Mouse (Mus musculus): Measurements from ENCODE around the gene Oaz2. TPM values are rescaled to one million over a fixed set of nuclear protein-coding genes. Genes with fewer than 3 reads are reported as not detected.
"Not testable (repeated sequence)": the region's sequence is repeated elsewhere in the genome, so short reads cannot be mapped to it uniquely, and the experiment has no call there.

Gene Oaz2
- polyA plus RNA-seq, 1 experiment from 2014 or later = 422 TPM

GRCm38 (mm10) chr9:65677119-65677462, 9.3 kb downstream of the Oaz2 start:
- ATAC-seq (ENCODE audit: borderline replicate concordance, extremely low read depth, low FRiP score, low TSS enrichment) = no peak
- Histone ChIP-seq H3K27me3 (no peaks in the 10 kb centered on the region), H3K27ac (peak overlapping the region; percentile 59), H3K9me3 (no peaks in the 10 kb centered on the region), H3K9ac (peak overlapping the region; percentile 65), H3K36me3 (no peaks in the 10 kb centered on the region), H3K4me2 (peak overlapping the region; percentile 79), H3K4me1 (peaks cover 55% of the 10 kb centered on the region), H3K4me3 (peak overlapping the region; percentile 74)
- 3% methylated on average over 3 of the region's 3 CpGs for WGBS

DNA sequence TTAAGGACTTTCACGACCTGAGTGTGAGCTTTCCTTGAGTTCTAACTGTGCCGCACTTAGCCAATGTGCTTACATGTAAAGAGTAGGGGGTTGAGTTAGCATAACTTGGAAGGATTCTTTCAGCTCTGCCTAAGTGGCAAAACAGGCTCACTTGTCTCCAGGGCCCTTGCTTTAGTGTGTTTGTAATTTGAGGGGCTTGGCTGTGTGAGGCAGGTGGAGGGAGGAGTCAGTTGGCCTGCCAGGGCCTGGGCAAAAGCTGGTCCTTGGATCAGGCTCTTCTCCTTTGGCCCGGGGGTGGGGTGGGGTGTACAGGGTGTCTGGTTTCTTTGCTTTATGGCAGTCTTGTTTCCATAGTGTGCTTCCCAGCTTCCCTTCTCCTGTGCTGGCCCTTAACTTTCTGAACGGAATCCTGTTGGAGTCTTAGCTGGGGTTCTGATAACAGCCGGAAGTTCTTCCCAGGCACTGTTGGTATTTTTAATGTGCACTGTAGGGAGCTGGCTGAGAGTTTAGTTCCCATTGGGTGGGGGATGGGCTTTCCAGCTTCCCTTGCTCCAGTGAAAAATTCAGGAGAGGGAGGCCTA, 11.5 kb downstream of the Oaz2 start:
- 2% methylated on average over 5 of the region's 5 CpGs for WGBS

GRCm38 (mm10) chr9:65680938-65681633, 13.3 kb downstream of the Oaz2 start:
- H3K4me3 ChIP-seq = no peak overlapping the region
- no peak for ATAC-seq (ENCODE audit: borderline replicate concordance, extremely low read depth, low FRiP score, low TSS enrichment)
- no peaks in the 10 kb centered on the region for H3K9me3 ChIP-seq
- peaks cover 53% of the 10 kb centered on the region for H3K4me1 ChIP-seq
- H3K27ac ChIP-seq = peak overlapping the region; percentile 85
- H3K4me2 ChIP-seq = 0 out of 2 replicates have a peak overlapping the region, but pooled peaks have one; percentile 7
- 53% methylated on average over 4 of the region's 4 CpGs for WGBS
- no peak overlapping the region for H3K9ac ChIP-seq
- H3K27me3 ChIP-seq = no peaks in the 10 kb centered on the region
- peaks cover 7% of the 10 kb centered on the region; the same call in 1 of the 2 replicates for H3K36me3 ChIP-seq

More for the DNA sequence above, 11.5 kb downstream of the Oaz2 start:
- H3K4me3 ChIP-seq = peak overlapping the region; percentile 74
- peak overlapping the region; percentile 17; the same call in 1 of the 2 replicates for H3K9ac ChIP-seq
- no peaks in the 10 kb centered on the region for H3K9me3 ChIP-seq
- ATAC-seq (ENCODE audit: borderline replicate concordance, extremely low read depth, low FRiP score, low TSS enrichment) = peak; percentile 56
- no peaks in the 10 kb centered on the region for H3K36me3 ChIP-seq
- peaks cover 60% of the 10 kb centered on the region for H3K4me1 ChIP-seq
- H3K4me2 ChIP-seq = peak overlapping the region; percentile 79
- H3K27ac ChIP-seq = peak overlapping the region; percentile 85
- no peaks in the 10 kb centered on the region for H3K27me3 ChIP-seq

DNA sequence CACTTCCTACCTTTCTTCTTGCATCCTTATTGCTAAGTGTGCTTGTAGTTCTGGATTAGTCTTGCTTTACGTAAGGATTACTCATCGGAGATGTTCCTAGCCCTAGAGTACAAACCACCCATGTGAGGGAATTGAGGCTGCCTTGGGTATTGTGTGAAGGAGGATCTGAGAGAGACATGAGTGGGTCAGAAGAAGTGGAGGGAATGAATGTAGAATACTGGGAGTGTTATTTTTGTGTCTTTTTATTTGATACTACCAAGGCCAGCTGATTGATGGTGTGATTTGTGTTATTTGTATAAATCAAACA, 13.8 kb downstream of the Oaz2 start:
- no peaks in the 10 kb centered on the region for H3K9me3 ChIP-seq
- no peaks in the 10 kb centered on the region for H3K27me3 ChIP-seq
- H3K27ac ChIP-seq = 0 out of 2 replicates have a peak overlapping the region, but pooled peaks have one; percentile 9
- H3K4me3 ChIP-seq = no peak overlapping the region
- ATAC-seq (ENCODE audit: borderline replicate concordance, extremely low read depth, low FRiP score, low TSS enrichment) = no peak
- H3K36me3 ChIP-seq = peaks cover 12% of the 10 kb centered on the region
- peaks cover 53% of the 10 kb centered on the region for H3K4me1 ChIP-seq
- 0 out of 2 replicates have a peak overlapping the region, but pooled peaks have one; percentile 7 for H3K4me2 ChIP-seq
- 88% methylated on average over 2 of the region's 2 CpGs for WGBS
- H3K9ac ChIP-seq = no peak overlapping the region; the same call in 1 of the 2 replicates

- Histone ChIP-seq H3K9me3 (no peaks in the 10 kb centered on the region), H3K36me3 (peaks cover 18% of the 10 kb centered on the region), H3K27me3 (no peaks in the 10 kb centered on the region), H3K4me1 (peaks cover 52% of the 10 kb centered on the region), H3K4me2 (no peak overlapping the region), H3K9ac (no peak overlapping the region), H3K27ac (no peak overlapping the region), H3K4me3 (no peak overlapping the region)
- no peak for ATAC-seq (ENCODE audit: borderline replicate concordance, extremely low read depth, low FRiP score, low TSS enrichment)
- 83% methylated on average over 3 of the region's 3 CpGs for WGBS
Observed at GRCm38 (mm10) chr9:65682183-65682582, 14.4 kb downstream of the Oaz2 start.

DNA sequence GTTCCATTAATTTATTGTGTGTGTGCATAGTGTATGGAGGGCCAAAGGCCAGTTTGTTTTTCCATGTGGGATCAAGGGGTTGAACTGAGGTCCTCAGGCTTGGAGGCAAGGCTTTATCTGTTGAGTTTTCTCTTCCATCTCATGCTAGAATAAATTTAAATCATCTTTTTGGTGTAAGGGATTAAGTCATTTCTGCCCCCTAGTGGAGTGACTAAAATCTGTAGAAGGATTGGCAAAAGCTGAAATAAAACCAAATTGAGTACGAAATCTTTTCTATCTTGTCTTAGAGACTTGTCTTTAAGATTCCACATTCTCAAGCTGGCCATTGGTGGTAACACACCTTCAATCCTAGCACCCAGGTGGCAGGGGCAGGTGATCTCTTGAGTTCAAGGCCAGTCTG, 15.2 kb downstream of the Oaz2 start:
- no peak overlapping the region for H3K4me2 ChIP-seq
- H3K27ac ChIP-seq = no peak overlapping the region
- H3K27me3 ChIP-seq = no peaks in the 10 kb centered on the region
- ATAC-seq (ENCODE audit: borderline replicate concordance, extremely low read depth, low FRiP score, low TSS enrichment) = no peak
- H3K4me1 ChIP-seq = peaks cover 44% of the 10 kb centered on the region
- H3K9ac ChIP-seq = no peak overlapping the region
- peaks cover 25% of the 10 kb centered on the region for H3K36me3 ChIP-seq
- 67% methylated on average over 1 of the region's 1 CpGs for WGBS
- no peaks in the 10 kb centered on the region for H3K9me3 ChIP-seq
- H3K4me3 ChIP-seq = no peak overlapping the region

- Histone ChIP-seq H3K4me1 (peaks cover 28% of the 10 kb centered on the region), H3K9ac (no peak overlapping the region), H3K4me3 (no peak overlapping the region), H3K27ac (no peak overlapping the region), H3K9me3 (no peaks in the 10 kb centered on the region), H3K36me3 (peaks cover 35% of the 10 kb centered on the region), H3K27me3 (no peaks in the 10 kb centered on the region), H3K4me2 (no peak overlapping the region)
- WGBS = 85% methylated on average over 2 of the region's 2 CpGs
- no peak for ATAC-seq (ENCODE audit: borderline replicate concordance, extremely low read depth, low FRiP score, low TSS enrichment)
Observed at GRCm38 (mm10) chr9:65684704-65685103, 16.9 kb downstream of the Oaz2 start.

DNA sequence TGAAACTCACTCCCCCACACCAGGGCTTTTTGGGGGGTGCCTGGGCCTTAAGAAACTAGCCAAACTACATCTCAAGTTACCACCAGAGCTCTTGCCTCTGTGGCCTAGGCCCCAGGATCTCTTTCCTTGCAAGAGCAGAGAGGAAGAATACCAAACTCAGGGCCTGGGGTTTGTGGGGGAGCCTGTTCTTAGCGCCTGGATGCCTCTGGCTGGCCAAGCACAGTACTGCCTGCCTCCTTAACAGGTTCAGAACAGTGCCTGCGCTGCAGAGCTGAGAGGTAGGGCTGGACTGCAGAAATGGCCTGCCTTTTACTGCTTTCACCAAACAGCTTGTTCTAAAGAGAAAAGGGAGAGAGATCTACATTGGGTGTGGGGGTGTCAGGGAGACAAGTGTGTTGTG, 22.1 kb downstream of the Oaz2 start:
- H3K36me3 ChIP-seq = peaks cover 64% of the 10 kb centered on the region
- not testable (repeated sequence) for H3K27ac ChIP-seq; H3K9ac ChIP-seq; H3K4me2 ChIP-seq; H3K27me3 ChIP-seq; ATAC-seq (ENCODE audit: borderline replicate concordance, extremely low read depth, low FRiP score, low TSS enrichment); H3K4me3 ChIP-seq; H3K9me3 ChIP-seq
- peaks cover 11% of the 10 kb centered on the region for H3K4me1 ChIP-seq
- 79% methylated on average over 2 of the region's 2 CpGs for WGBS

- ATAC-seq (ENCODE audit: borderline replicate concordance, extremely low read depth, low FRiP score, low TSS enrichment) = no peak
- Histone ChIP-seq H3K36me3 (peaks cover 60% of the 10 kb centered on the region), H3K9me3 (no peaks in the 10 kb centered on the region), H3K9ac (no peak overlapping the region), H3K4me2 (no peak overlapping the region), H3K4me1 (peaks cover 19% of the 10 kb centered on the region), H3K27me3 (no peaks in the 10 kb centered on the region), H3K27ac (peak overlapping the region; percentile 41), H3K4me3 (no peak overlapping the region)
- WGBS = 57% methylated on average over 3 of the region's 3 CpGs
Observed at GRCm38 (mm10) chr9:65692466-65692865, 24.7 kb downstream of the Oaz2 start.

- peak; percentile 41; the same call in 1 of the 2 replicates for ATAC-seq (ENCODE audit: borderline replicate concordance, extremely low read depth, low FRiP score, low TSS enrichment)
- H3K27me3 ChIP-seq = no peaks in the 10 kb centered on the region
- peaks cover 19% of the 10 kb centered on the region for H3K4me1 ChIP-seq
- WGBS = 32% methylated on average over 5 of the region's 5 CpGs
- no peak overlapping the region for H3K9ac ChIP-seq
- peaks cover 59% of the 10 kb centered on the region for H3K36me3 ChIP-seq
- H3K27ac ChIP-seq = peak overlapping the region; percentile 41
- H3K4me3 ChIP-seq = no peak overlapping the region
- no peaks in the 10 kb centered on the region for H3K9me3 ChIP-seq
- no peak overlapping the region for H3K4me2 ChIP-seq
Observed at GRCm38 (mm10) chr9:65692959-65693603, 25.3 kb downstream of the Oaz2 start.

GRCm38 (mm10) chr9:65695646-65696045, 27.8 kb downstream of the Oaz2 start:
- no peaks in the 10 kb centered on the region for H3K27me3 ChIP-seq
- no peak overlapping the region for H3K9ac ChIP-seq
- H3K9me3 ChIP-seq = no peaks in the 10 kb centered on the region
- H3K4me3 ChIP-seq = no peak overlapping the region
- no peak overlapping the region for H3K4me2 ChIP-seq
- 55% methylated on average over 3 of the region's 3 CpGs for WGBS
- ATAC-seq (ENCODE audit: borderline replicate concordance, extremely low read depth, low FRiP score, low TSS enrichment) = peak; percentile 60
- H3K4me1 ChIP-seq = peaks cover 19% of the 10 kb centered on the region
- peak overlapping the region; percentile 66; the same call in 1 of the 2 replicates for H3K27ac ChIP-seq
- peaks cover 65% of the 10 kb centered on the region for H3K36me3 ChIP-seq

DNA sequence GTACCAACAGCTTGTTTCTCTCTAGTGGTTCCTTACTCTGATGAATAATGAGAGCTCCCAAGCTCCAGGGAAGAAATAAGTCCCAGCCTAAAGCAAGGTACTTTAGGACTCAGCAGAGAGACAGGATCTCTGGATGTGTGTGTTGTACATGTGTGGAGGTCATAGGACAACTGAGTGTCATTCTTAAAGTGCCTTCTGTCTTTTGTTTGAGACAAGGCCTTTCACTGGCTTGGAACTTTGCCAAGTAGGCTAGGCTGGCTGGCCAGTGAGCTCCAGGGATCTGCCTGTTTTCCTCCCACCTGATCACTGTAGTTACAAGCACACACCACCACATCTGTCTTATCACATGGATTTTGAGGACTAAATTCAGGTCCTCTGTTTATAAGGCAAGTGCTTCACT, 28.5 kb downstream of the Oaz2 start:
- Histone ChIP-seq H3K9ac (no peak overlapping the region), H3K27me3 (no peaks in the 10 kb centered on the region), H3K36me3 (peaks cover 67% of the 10 kb centered on the region), H3K4me3 (no peak overlapping the region), H3K4me2 (no peak overlapping the region), H3K9me3 (no peaks in the 10 kb centered on the region), H3K4me1 (peaks cover 19% of the 10 kb centered on the region), H3K27ac (peak overlapping the region; percentile 66)
- ATAC-seq (ENCODE audit: borderline replicate concordance, extremely low read depth, low FRiP score, low TSS enrichment) = no peak
